Mouse (Mus musculus) olfactory bulb, adult 2 months (tissue): ENCODE data around the gene Chrne. TPM values are rescaled to one million over a fixed set of nuclear protein-coding genes. Genes with fewer than 3 reads are reported as not detected.
A peak's percentile ranks its signal among the peaks of the same experiment; 100 is the strongest.

ENCODE experiments used
- H3K27ac ChIP-seq: fragments of 200-500 bp; 2 replicates; pipeline ENCODE4 v1.5.1; 2012; ENCODE audit warnings: low read depth, low read length; ENCODE audit not compliant: insufficient read depth
- H3K4me1 ChIP-seq: fragments of 200-500 bp; 2 replicates; pipeline ENCODE4 v1.6.1; 2012; ENCODE audit warnings: low read length; ENCODE audit not compliant: control insufficient read depth, insufficient read depth
- H3K4me3 ChIP-seq: fragments of 200-500 bp; 2 replicates; pipeline ENCODE4 v1.5.1; 2012; ENCODE audit warnings: mild to moderate bottlenecking, low read depth, low read length, moderate library complexity; ENCODE audit not compliant: insufficient read depth
- CTCF ChIP-seq: fragments of 200-500 bp; IDR thresholded peaks from 2 replicates; pipeline ENCODE4 v1.5.1; 2012; ENCODE audit warnings: low read depth, mild to moderate bottlenecking, low read length, moderate library complexity; ENCODE audit not compliant: insufficient read depth
- POLR2A ChIP-seq: fragments of 200-500 bp; IDR thresholded peaks from 2 replicates; pipeline ENCODE4 v1.6.1; 2012; ENCODE audit warnings: mild to moderate bottlenecking, low read depth, low read length, moderate library complexity; ENCODE audit not compliant: insufficient read depth
- WGBS: fragments of 180-500 bp; shearing (Covaris S2); methylation state at CpG from one replicate; pipeline ENCODE4 v1.1.7; 2018; 5-methylcytosine and 5-hydroxymethylcytosine counted together
- polyA plus RNA-seq: library from polyadenylated mRNA; stranded (reverse); fragments of >200 nt; gene quantifications from 2 replicates; pipeline ENCODE4 v1.2.4, GENCODE M21; 2012; ENCODE audit warnings: low replicate concordance; ENCODE audit not compliant: missing spikeins, insufficient read depth, insufficient read length

The Chrne gene
- polyA plus RNA-seq, 1 experiment, result not detected

GRCm38 (mm10) chr11:70653345-70654197, 34.6 kb upstream of the Chrne start:
- peaks cover 24% of the 10 kb centered on the region for H3K4me1 ChIP-seq
- TF ChIP-seq CTCF (no peak), POLR2A (no peak)
- peak overlapping the region; percentile 78 for H3K4me3 ChIP-seq
- peak overlapping the region; percentile 80 for H3K27ac ChIP-seq
- under 1% methylated on average over 63 of the region's 63 CpGs for WGBS

DNA sequence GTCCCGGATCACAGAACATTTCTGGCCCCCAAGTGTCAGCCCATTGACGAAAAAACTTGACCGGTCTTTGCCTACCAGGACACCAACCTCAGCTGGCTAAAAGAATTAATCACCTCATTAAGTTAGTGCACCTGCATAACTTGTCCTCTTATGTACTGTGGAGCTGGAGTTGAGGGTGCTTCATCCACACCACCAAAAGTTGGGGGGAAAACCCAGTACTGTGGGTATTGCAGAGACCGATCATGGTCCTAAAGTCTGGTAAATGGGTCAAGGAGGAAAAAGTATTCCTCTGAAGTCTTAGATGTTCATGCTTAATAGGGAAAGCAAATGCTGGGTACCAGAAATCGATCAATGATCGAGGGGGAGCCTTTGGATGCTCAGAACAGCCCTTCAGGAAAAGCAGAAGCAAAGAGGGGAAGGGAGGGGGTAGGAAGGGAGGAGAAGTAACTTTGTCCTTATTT, 33.9 kb upstream of the Chrne start:
- 48% methylated on average over 6 of the region's 6 CpGs for WGBS
- H3K27ac ChIP-seq, result no peak overlapping the region
- peak overlapping the region; percentile 78 for H3K4me3 ChIP-seq
- H3K4me1 ChIP-seq, result peaks cover 24% of the 10 kb centered on the region
- TF ChIP-seq CTCF (no peak), POLR2A (no peak)

DNA sequence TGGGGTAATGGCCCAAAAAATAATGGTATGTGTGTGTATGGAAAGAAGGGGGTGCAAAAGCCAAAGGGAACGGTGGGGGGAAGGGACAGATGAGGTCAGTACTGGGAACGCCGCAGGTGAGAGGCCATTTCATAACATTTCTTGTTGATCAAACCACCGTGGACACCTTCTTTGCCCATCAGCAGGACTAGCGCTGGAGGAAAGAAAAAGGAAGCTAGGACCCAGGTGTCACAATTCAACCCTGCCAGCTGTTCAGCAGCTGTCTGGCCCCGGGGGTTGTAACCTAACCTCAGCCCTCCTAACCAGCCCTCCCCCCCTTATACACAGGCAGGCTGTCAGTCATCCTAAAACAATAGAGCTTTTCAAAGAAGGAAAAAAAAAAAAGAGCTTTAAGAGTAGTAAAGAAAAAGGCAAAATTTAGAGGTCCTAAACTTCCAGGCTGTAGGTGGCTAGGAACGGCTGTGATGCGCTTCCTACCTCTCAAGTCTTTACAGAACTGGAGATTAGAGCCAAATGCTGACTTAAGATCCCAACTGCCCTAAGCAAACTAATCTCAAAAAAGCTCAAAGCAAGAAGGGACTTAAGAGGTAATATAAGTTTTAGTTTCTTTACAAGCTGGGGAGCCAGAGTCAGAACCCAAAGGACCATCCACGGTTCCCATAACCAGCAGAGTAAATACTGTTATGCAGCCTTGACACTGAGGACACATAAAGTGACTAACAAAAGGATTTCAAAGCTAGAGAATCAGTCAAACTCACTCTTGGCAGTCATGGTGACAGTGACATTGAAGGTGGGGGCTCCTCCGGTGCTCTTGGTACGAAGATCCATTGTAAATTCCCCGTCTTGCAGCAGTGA, 33.2 kb upstream of the Chrne start:
- WGBS, result 50% methylated on average over 12 of the region's 12 CpGs
- TF ChIP-seq POLR2A (no peak), CTCF (no peak)
- Histone ChIP-seq H3K4me1 (peaks cover 24% of the 10 kb centered on the region), H3K27ac (no peak overlapping the region), H3K4me3 (no peak overlapping the region)

DNA sequence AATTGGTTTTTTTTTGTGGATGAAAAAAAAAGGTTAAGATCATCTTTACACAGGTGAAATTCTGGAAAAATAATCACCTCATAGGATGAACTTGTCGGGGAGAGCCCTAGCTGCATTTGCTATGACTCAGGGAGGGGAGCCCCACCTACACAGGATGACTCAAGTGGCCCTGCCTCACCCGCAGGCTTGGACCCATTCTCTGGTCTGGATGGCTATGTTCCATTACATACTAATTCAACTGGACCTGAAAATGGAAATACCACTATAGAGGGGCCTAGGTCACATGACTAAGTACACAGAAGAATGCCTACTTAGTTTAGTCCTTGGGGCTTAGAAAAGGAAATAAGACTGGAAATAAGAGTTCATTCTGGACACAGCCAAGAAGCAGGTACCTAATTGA, 32.4 kb upstream of the Chrne start:
- TF ChIP-seq CTCF (no peak), POLR2A (no peak)
- H3K4me1 ChIP-seq, result peaks cover 21% of the 10 kb centered on the region
- no peak overlapping the region for H3K27ac ChIP-seq
- WGBS, result 20% methylated on average over 2 of the region's 2 CpGs
- H3K4me3 ChIP-seq, result no peak overlapping the region

DNA sequence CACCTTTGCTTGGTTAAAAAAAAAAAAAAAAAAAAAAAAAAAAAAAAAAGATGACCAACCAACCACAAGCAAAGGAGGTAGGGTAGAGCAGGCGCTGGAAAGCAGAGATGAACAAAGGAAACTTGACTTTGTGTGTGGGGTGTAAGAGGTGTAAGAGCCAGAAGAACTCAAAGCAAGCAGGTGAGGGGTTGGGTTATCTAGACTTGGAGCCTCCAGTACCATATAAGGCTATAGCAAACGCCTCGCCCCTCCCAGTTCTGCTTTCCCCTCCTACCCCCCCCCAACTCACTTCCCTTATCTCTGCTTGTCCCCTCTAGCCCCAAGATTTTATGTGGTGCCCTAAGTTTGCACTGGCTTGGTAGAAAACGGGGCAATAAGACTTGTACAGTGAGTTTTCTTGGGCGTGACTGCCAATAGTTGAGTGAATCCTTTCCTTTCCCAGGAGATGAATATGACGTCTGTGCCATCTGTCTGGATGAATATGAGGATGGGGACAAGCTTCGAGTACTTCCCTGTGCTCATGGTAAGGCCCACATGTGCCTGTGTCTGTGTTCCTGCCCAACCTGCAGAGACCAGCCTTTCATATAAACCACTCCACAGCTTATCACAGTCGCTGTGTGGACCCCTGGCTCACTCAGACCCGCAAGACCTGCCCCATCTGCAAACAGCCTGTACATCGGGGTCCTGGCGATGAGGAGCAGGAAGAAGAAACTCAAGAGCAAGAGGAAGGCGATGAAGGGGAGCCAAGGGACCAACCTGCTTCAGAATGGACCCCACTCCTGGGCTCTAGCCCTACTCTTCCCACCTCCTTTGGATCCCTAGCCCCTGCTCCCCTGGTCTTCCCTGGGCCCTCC, 31.5 kb upstream of the Chrne start:
- Histone ChIP-seq H3K4me1 (peaks cover 19% of the 10 kb centered on the region), H3K4me3 (no peak overlapping the region), H3K27ac (no peak overlapping the region)
- TF ChIP-seq CTCF (no peak), POLR2A (no peak)
- 73% methylated on average over 12 of the region's 12 CpGs for WGBS

GRCm38 (mm10) chr11:70649185-70649734, 30.2 kb upstream of the Chrne start:
- WGBS, result 78% methylated on average over 8 of the region's 8 CpGs
- TF ChIP-seq CTCF (no peak), POLR2A (no peak)
- Histone ChIP-seq H3K27ac (no peak overlapping the region), H3K4me1 (peaks cover 22% of the 10 kb centered on the region), H3K4me3 (no peak overlapping the region)

DNA sequence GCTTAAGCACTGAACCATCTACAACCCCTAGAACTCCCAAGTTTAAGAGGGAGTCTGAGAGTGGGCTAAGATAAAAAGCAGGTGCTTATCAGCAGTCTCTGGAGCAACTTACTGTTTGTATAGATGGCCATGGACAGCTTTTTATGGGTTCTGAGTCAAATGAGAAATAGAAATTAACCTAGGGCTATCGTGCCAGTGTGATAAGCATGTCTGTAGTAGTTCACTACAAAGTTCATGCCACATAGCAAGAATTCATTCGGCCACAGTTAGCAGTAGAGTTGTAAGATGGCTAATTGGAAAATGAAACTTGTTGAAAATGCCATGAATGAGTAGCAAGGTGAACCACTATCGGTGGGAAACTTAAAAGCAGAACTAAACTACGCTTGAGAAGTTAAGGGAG, 29.5 kb upstream of the Chrne start:
- Histone ChIP-seq H3K4me3 (no peak overlapping the region), H3K4me1 (peaks cover 22% of the 10 kb centered on the region), H3K27ac (no peak overlapping the region)
- 82% methylated on average over 4 of the region's 4 CpGs for WGBS
- no peak for TF ChIP-seq POLR2A
- TF ChIP-seq CTCF, result no peak

DNA sequence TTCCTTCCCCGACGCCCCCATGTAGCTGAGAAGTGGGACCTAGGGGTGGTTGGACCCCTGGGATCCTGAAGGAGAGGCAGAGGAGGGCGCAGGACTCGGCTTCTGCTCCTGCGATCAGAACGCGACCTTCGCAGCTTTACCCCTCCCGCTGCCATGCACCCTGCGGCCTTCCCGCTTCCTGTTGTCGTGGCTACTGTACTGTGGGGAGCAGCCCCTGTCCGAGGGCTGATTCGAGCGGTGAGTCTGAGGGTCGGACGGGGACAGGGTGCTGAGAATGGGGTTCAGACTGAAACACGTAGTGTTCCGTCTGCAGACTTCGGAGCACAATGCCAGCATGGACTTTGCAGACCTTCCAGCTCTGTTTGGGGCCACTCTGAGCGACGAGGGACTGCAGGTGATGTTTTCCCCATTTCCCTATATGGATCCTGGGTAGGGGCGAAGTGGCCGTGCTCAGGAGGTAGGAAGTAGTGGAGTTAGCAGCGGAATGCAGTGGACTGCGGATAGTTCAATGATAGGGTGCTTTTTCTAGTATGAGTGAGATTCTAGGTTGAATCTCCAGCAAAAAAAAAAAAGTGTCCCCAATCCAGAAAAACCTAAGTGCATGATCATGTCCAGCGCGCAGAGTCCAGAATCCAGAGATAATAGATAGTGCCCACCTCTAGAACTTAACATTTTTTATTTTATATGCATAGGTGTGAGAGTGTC, 28.9 kb upstream of the Chrne start:
- TF ChIP-seq CTCF, result no peak
- no peak for TF ChIP-seq POLR2A
- 4% methylated on average over 28 of the region's 28 CpGs for WGBS

More for the DNA sequence above, 28.9 kb upstream of the Chrne start:
- Histone ChIP-seq H3K4me1 (peaks cover 22% of the 10 kb centered on the region), H3K4me3 (peak overlapping the region; percentile 87), H3K27ac (peak overlapping the region; percentile 93)
